Mouse (Mus musculus) heart, postnatal 0 days (tissue): Measurements from ENCODE around the gene Ktn1.

Experiments used
- CTCF ChIP-seq: IDR thresholded peaks from 2 replicates; pipeline ENCODE4 v1.5.1; 2016; ENCODE audit warnings: antibody characterized with exemption, control low read depth, low read depth
- EP300 ChIP-seq: IDR thresholded peaks from 2 replicates; pipeline ENCODE4 v1.6.1; 2016; ENCODE audit warnings: antibody characterized with exemption, low read depth

DNA sequence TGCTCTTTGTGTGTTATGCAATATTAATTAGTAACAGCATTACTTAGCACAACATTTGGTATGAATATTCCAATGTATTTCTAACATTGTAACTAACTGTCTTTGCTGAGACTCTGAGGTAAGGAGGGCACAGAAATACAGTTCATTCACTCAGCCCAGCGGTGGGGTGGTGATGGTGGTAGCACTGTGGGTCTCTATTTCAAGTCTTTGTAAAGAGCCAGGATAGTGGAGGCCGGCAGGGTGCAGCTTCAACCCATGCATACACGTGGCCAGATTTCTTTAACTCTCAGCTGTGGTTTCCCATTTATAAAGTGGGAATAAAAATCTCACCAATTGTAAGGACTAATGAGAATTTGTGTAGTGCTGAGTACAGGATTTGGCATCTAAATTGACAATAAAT lies 67.5 kb downstream of the Ktn1 start:
- TF ChIP-seq CTCF (no peak), EP300 (no peak)
